Mouse (Mus musculus) left cerebral cortex, postnatal 25 days (tissue): Measurements from ENCODE around the gene Sars2. TPM values are rescaled to one million over a fixed set of nuclear protein-coding genes. Genes with fewer than 3 reads are reported as not detected.

ENCODE experiments used
- DNase-seq, 2 experiments: peaks; one replicate each; pipeline ENCODE4 v3.0.0; 2022; ENCODE audit warnings: low spot score in 2 of 2, mixed read lengths in 1 of 2
- intact Hi-C: fragments of 180-260 bp; cut with DNase I; formaldehyde crosslinking; loops from one replicate; pipeline ENCODE4 v1.15.1; 2025
- total RNA-seq, 2 experiments: library from RNA; stranded (reverse); gene quantifications; 2 replicates each; pipeline ENCODE4 v1.2.3; 2021

Sars2 gene
- total RNA-seq, 2 experiments from 2014 or later, result 13.1 to 14.4 TPM

DNA sequence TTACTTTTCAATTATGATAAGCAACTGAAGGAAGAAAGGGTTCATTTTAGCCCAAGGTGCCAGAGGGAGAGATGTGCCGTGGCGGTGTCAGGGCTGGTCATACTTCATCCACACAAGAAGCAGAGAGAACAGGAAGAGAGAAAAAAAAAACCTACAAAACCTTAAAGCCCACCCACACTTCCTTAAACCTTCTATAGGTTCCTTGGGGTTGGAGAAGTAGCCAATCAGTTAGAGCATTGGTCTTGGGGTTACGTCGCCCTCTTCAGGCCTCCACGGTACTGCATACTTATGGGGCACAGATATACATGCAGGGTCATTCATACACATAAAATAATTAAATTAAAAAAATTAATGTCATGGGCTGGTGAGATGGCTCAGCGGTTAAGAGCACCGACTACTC is 19.7 kb upstream of the Sars2 start:
- DNase-seq, result no peak
- intact Hi-C loops, result no loop called here

DNA sequence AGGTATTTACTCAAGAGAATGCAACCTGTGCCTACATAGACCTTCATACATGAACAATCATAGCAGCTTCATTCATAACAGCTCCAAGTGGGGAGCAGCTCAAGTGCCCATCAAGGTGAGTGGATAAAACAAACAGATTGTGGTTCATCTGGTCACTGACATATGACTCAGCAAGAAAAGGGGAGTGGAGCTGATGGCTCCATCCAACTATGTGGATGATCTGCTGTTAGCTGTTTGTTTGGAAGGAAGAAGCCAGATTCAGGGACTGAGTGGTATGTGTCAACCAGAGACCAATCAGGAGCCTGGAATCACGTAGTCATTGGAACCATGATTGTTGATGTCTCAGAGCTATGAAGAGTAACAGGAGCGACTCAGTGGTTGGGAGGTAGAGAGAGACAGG is 17.2 kb upstream of the Sars2 start:
- intact Hi-C loops, result no loop called here

DNA sequence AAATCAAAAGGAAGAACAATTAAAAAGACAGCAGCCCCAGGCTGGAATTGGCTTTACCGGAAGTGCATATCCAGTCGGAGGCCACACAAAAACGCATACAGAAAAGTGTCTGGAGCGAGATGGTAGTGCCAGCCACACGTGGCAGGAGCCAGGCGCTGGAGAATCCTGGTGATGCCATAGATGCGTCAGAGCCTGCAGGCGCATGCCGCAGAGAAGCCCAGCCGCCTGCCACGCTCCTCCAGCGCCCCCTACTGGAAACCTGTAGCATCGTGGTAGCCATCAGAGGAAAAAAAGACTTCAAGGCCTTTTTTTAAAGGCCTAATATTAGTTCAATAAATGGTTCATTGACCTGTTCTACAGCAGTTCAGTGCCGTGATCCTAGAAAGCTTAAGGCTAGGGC is 15.2 kb upstream of the Sars2 start:
- intact Hi-C loops, result loop anchor here (1.0 to 2.0 kb wide), 2 partner anchors 124 to 290 kb away; partner anchors contain the start of gene Gmfg
- peak; percentile 82 to 89 for DNase-seq

More for the DNA sequence above, 17.2 kb upstream of the Sars2 start:
- DNase-seq, result no peak

DNA sequence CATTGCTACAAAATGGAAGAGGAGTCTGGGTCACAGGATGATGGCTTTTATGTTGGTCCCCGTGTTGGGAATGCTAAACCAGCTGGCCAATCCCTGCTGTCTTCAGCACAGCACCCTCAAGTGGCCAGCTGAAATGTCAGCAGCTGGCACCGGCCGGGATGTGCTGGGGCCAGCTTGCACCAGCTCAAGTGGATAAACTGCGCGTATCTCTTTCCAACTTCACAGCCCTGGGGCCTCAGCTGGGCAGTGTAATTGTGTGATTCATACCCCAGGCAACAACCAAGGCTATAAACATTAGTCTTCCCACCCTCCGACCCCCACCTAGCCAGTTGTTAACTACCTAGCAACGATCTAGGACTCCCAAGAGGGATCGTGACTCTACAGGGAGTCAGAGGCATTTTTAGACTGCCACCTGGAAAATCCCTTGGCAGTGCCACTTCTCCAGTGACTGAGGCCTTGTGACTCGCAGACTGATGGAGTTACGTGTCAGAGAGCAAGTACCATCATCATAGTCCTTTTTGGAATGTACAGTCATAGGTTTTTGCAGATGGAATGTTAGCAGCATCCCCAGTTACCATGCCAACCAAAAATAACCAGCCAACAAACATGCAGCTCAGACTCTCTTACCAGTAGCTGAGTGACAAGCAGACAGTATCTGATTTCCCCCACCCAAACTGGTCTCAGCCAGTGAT is 14.0 kb upstream of the Sars2 start:
- peak; percentile 51 to 74 for DNase-seq
- intact Hi-C loops, result loop anchor here (2.0 kb wide), 1 partner anchor 291 kb away; the partner anchor contains the start of gene Gmfg

DNA sequence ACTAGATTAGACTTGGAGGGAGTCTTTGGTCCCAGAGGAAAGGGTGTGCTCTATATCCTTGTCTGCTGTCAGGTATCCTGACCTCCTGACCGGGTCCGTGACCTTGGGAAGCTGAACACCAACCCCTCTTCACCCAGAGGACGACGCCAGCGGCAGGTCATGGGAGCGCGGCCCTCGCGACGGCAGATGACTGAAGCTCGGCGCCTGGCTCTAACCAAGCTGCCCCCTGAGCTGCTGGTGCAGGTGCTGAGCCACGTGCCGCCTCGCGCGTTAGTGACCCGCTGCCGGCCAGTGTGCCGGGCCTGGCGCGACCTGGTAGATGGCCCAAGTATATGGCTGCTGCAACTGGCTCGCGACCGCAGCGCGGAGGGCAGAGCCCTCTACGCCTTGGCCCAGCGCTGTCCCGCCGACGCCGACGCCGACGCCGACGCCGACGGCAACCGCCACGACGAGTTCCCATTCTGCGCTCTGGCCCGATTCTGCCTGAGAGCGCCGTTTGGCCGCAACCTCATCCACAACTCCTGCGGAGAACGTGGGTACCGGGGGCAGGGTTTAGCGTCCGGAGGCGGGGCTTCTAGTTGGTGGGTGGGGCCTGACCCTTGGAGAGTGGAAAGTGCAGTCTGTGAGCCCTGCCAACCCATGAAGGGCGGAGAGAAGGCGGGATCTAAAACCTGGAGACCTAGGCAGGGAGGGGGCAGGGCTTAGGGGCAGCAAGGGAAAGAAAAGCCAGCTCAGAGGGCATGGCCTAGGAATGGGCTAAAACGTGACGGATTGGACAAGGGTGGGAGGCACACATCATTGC is 9.2 kb upstream of the Sars2 start:
- peak in 1 of 2 experiments; percentile 17 for DNase-seq
- intact Hi-C loops, result no loop called here

DNA sequence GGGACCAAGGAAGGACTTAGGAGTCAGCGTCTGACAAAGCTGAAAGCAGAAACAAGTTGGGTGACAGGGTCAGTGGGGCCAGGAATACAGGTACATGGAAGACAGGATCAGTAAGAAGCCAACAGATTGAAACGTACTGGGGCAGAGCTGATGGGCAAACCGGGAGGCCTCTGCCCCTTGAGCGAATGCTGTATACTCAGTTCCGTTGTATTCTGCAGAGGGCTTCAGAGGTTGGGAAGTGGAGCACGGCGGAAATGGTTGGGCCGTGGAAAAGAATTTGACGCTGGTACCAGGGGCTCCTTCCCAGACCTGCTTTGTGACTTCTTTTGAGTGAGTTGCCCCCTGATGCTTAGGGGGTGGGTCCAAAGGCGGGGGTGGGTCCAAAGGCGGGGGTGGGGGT is 8.6 kb upstream of the Sars2 start:
- no peak for DNase-seq
- intact Hi-C loops, result no loop called here

DNA sequence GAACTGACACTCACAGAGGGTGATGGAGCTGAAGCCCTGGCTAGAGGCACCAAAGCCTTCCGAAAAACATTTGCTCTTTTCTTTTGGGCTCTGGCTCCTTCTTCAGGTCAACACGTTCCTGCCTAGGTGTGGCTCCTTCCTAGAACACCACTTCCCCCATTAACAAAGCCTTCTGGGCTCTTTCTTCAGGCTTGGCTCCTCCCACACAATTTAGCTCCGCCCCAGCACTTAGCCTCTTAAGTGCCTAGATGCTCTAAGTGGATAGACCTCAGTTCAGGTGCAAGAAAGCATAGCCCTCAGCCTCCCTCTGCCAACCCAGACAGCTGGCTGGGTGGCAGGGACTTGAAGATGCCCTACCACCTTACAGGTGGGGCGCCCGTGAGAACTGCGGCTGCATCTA is 6.1 kb upstream of the Sars2 start:
- DNase-seq, result no peak
- intact Hi-C loops, result no loop called here

DNA sequence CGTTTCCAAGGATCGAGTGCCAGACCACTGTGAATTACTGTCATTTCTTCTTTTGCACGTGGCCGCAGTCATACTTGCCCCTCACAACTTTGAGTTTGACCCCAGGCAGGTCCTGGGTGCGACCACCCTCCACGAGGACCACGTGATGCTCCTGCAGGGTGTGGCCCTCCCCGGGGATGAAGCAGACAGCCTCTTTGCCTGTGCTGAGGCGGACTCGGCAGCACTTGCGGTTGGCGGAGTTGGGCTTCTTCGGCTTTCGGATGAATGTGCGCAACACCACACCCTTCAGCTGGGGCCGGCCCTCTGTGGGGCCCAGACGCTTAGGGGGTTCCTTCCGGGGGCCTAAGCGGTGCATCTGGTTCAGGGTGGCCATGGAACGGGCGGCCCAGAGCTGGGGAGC is 2.0 kb upstream of the Sars2 start:
- intact Hi-C loops, result no loop called here
- DNase-seq, result no peak

DNA sequence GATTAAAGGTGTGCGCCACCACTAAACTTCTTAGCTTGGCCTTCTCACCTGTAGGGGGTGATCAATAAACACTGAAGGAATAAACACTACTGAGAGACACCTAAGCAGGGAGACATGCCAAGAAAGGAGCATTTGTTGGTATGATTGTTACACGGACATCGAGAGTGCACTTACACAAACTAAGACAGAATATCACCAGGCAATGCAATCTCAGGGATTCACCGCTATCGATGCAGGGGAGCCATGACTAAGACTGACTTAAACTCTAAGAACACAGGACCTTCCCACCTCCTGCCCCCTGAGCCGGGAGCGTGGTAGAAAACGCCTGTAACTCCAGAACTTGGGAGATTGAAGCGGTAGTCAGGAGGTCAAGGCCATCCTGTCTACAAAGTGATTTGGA is 843 bp upstream of the Sars2 start:
- DNase-seq, result no peak
- intact Hi-C loops, result no loop called here

DNA sequence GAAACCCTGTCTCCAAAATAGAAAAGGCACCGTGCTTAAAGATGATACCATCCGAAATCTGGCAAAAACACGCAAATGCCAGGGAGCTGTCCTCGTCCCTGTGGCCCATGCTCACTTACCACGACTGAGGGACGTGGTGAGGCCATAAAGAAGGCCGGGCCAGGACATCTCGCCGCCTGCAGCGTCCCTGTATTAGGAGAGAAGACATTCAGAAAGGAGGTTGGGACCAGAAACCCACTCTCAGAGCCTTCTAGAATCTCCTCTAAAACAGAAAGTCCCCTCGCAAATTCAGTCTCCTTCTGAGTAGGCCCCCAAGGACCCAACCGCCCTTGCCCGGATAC is 454 bp upstream of the Sars2 start:
- intact Hi-C loops, result no loop called here
- no peak for DNase-seq

DNA sequence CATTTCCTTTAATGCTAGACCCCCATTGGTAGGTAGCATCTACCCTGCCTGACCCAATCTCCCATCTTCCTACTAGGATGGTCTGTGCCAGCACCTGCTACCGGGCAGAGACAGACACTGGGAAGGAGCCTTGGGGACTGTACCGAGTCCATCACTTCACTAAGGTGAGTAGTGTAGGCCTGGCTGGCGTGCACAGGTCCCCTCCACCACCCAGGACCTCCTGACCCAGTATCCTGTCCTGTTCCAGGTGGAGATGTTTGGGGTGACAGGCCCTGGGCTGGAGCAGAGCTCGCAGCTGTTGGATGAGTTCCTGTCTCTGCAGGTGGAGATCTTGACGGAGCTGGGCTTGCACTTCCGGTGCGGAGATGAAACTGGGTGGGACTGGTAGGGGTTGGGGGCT is 8.1 kb downstream of the Sars2 start:
- no peak for DNase-seq
- intact Hi-C loops, result no loop called here

DNA sequence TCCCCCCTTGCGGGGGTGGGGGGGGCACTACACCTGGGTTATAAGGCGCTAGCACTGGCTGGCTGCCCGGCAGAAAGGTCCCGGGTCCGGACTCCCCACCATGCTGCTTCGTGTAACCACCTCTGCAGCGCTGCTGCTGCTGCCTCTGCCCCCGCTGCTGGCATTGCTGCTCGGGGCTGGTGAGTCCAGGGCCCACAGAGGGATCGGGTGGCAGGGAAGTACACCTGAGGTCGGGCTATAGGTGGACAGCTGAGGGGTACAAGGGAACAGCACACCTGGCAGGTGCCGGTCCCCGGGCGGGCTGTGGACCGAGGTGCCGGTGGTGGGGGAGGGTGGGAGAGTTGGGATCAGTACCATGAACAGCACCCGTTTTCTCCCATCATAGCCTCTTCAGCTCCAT is 14.3 kb downstream of the Sars2 start, which contains the start of gene Ccer2:
Gene Ccer2, plus strand, starts transcription at position 96 of the 400 bp plus-strand sequence.
- intact Hi-C loops, result no loop called here

DNA sequence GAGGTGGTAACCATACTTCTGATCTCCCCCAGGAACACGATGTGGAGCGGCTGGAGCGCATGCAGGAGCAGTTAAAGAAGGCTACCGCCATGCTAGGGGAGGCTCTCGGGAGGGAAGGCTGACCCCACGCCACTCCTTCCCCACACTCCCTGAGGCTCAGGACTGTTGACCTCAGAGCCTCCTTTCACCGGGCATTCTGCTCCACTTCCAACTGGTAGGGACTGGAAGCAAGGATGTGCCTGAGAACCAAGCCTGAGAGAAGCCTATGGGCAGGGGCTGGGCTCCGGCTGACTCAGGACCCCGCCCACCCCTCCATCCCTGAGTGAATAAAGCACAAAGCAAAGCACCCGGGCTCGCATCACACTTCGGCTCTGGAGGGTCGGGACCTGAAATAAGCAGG is 16.8 kb downstream of the Sars2 start:
- intact Hi-C loops, result no loop called here
- DNase-seq, result no peak

More for the DNA sequence above, 14.3 kb downstream of the Sars2 start, which contains the start of gene Ccer2:
- DNase-seq, result no peak

DNA sequence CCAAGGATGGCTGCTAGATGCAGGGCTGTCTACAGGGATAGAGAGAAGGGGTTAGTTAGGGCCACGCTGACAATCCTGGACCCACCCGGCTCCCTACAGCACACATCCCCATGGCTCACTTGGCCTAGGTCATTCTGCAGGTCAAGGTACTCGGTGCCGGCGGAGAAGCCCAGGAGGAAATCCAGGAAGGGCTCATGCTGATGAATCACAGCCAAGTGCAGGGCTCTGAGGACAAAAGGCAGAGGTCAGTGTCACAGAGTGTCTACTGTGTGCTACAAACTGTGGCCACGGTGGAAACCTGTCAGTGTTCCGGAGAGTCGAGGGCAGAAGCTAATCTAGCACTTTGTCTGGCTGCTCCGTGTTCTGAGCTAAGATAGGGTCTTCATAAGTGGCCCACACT is 20.1 kb downstream of the Sars2 start:
- no peak for DNase-seq
- intact Hi-C loops, result loop anchor here (2.0 kb wide), 1 partner anchor 19 kb away; no protein-coding TSS in a partner anchor

DNA sequence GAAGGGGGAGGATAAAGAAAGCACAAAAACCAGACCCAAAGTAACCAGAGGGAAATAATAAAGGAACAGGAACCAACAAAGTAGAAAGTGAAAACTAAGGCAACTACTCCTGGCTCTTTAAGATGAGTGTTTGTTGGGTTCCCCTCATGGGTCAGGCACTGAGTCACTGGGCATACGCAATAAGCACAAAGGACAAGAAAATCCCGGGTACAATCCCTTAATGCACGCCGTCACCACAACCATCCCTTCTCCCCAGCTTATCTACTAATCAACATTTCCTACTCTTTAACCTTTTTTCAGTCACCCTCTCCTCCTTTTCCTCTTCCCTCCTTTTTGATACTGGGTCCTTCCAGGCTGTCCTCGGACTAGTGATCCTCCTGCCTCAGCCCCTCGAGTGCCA is 23.4 kb downstream of the Sars2 start:
- intact Hi-C loops, result no loop called here
- no peak for DNase-seq

DNA sequence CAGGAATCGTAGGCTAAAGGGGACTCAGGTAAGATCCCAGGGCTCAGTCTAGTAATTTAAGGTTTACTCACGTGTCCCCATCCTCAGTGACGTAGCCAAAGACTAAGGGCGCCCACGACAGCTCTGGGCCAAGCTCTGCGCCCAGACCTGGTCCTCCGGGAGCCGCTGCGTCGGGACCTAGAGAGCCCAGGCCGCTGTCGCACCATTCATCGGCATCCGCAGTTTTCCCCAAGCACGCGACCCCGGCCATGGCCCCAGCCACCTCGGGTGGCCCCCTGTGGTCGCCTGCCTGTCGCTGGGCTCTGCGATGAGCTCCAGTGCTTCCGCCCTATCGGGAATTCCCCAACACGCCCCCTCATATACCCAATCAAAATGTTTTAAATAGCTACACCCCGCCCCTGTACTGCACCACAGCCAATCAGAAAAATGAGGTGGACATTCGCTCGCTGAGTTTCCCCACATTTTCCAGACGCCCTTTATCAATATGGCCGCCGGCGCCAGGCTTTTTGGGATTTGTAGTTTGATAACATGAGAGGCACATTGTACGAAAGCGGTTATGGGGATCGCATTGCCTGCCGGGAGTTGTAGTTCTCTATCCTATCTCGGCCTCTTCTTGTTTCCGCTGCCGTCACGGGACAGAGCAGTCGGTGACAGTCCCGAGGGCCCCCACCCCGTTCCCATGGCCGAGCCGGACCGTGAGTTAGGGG is 24.5 kb downstream of the Sars2 start, which contains the start of gene Sirt2:
Gene Sirt2, plus strand, starts transcription at position 563 of the 707 bp plus-strand sequence.
- intact Hi-C loops, result loop anchor here (1.0 kb wide), 1 partner anchor 216 kb away; the partner anchor contains the start of gene Map4k1
- peak; percentile 98 to 100 for DNase-seq

DNA sequence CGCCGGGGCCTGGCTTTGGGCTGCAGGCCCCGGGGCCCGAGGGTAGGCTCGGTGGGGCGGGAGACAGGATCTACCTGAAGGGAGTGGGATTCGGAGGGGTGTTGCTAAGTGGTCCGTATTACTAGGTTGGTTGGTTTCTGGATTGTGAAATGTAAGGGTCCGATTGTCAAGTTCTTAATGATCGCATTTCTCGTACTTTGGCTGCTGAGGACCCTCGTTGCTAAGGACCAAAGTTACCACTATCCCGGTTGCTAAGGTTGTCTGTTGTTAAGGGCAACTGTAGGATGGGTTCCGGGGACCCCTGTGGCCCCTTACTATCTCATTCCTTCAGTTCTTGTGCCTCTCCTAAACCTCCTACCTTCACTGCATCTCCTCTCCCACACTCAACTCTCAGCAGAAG is 25.1 kb downstream of the Sars2 start:
- intact Hi-C loops, result loop anchor here (1.0 kb wide), 1 partner anchor 215 kb away; the partner anchor contains the start of gene Map4k1
- no peak for DNase-seq

DNA sequence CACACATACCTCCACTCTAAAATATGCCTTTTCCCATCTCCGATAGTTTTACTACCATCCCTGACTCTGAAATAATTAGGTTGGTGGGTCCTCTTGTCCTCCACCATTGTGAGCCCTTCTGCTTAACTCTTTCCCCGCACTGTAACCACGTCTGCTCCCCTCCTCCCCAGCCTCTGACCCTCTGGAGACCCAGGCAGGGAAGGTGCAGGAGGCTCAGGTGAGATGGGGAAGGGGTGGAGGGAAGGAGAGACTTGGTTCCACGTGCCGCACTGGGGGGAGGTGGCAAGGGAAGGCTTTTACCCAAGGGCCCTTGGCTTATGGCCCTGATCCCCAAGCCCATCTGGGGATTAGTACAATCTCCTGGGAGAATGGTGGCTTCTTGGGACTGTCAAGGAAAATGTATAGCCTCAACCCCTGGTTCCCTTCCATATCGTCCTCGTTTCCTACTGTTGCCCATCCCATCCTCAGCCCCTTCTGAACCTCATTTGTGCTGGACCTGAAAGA is 25.7 kb downstream of the Sars2 start, which contains the start of gene Nfkbib:
Gene Nfkbib, minus strand, starts transcription at position 51 of the 504 bp plus-strand sequence.
- intact Hi-C loops, result no loop called here
- DNase-seq, result no peak

DNA sequence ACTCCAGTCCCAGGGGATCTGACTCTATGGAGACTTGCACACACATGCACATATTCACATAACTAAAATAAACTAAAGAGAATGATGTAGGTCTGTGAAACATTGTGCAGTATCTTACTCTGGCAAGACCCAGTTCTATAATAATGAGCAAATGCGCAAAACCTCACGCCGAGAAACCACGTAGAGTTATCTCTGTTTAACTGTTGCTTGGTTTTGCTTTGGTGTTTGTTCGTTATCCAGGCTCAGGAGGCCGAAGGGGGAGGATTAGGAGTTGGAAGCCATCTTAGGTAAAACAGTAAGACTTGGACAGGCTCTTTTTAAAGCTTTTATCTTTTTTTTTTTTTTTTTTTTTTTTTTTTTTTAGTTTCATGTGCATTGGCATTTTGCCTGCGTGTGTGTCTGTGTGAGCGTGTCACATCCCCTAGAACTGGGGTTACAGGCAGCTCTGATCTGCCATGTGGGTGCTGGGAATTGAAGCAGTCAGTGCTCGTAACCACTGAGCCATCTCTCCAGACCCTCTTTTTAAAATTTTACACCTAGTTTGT is 27.7 kb downstream of the Sars2 start:
- no peak for DNase-seq
- intact Hi-C loops, result no loop called here

DNA sequence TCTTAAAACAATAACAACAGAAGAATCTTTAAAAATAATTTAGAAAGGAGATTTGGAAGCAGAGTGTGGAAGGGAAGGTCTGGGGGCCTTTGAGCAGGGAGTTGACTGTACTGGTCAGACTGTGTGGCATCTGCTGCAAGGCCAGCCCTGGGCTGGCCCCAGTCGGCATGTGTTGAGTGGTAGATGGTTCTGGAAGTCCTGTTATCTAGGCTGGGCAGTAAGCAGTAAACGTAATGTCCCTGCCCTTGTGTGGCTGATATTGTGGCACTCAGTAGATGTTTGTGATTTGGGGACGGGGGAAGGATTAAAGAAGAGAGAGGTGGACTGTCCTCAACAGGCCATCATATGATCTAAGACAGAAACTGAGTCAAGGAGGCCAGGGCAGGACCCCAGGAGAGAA is 28.5 kb downstream of the Sars2 start:
- intact Hi-C loops, result no loop called here
- DNase-seq, result no peak
